Mouse (Mus musculus) C2C12 (cell line): Measurements from ENCODE around the gene Sult1a1. TPM values are rescaled to one million over a fixed set of nuclear protein-coding genes. Genes with fewer than 3 reads are reported as not detected.
"Not testable (repeated sequence)": the region's sequence is repeated elsewhere in the genome, so short reads cannot be mapped to it uniquely, and the experiment has no call there.

Experiments used
- H3K27me3 ChIP-seq: one replicate; pipeline ENCODE4 v1.6.1; 2011; ENCODE audit not compliant: control insufficient read depth, insufficient read depth, insufficient read length
- H3K36me3 ChIP-seq: one replicate; pipeline ENCODE4 v1.6.1; 2011; ENCODE audit not compliant: control insufficient read depth, insufficient read depth
- H3K4me3 ChIP-seq: one replicate; pipeline ENCODE4 v1.5.1; 2011; ENCODE audit warnings: mild to moderate bottlenecking, control low read depth; ENCODE audit not compliant: poor library complexity, insufficient read depth, severe bottlenecking
- H3K79me2 ChIP-seq: one replicate; pipeline ENCODE4 v1.6.1; 2011; ENCODE audit not compliant: control insufficient read depth, insufficient read depth
- H3K79me3 ChIP-seq: one replicate; pipeline ENCODE4 v1.6.1; 2011; ENCODE audit warnings: low read depth, control low read depth
- H3ac ChIP-seq: one replicate; pipeline ENCODE3; 2011; ENCODE audit warnings: low read depth; ENCODE audit not compliant: control insufficient read depth, insufficient read length
- CEBPB ChIP-seq: IDR thresholded peaks from one replicate; pipeline ENCODE4 v1.6.1; 2011; ENCODE audit warnings: low read depth, mild to moderate bottlenecking, control low read depth, moderate library complexity
- CTCF ChIP-seq: IDR thresholded peaks from one replicate; pipeline ENCODE4 v1.5.1; 2011; ENCODE audit not compliant: control insufficient read depth, insufficient read depth, insufficient read length
- FOSL1 ChIP-seq: IDR thresholded peaks from one replicate; pipeline ENCODE4 v1.8.0; 2011; ENCODE audit warnings: mild to moderate bottlenecking, low read length; ENCODE audit not compliant: poor library complexity, insufficient read depth, severe bottlenecking
- MAX ChIP-seq: IDR thresholded peaks from one replicate; pipeline ENCODE4 v1.6.1; 2011; ENCODE audit warnings: mild to moderate bottlenecking, control low read depth
- MYOD1 ChIP-seq: IDR thresholded peaks from one replicate; pipeline ENCODE4 v1.6.1; 2011; ENCODE audit warnings: low read depth; ENCODE audit not compliant: control insufficient read depth, insufficient read length
- MYOG ChIP-seq: IDR thresholded peaks from one replicate; pipeline ENCODE4 v1.6.1; 2011; ENCODE audit not compliant: control insufficient read depth, insufficient read length; ENCODE audit errors: extremely low read depth
- USF1 ChIP-seq: IDR thresholded peaks from one replicate; pipeline ENCODE4 v1.6.1; 2011; ENCODE audit warnings: low read depth, mild to moderate bottlenecking, control low read depth, moderate library complexity
- polyA plus RNA-seq: library from polyadenylated mRNA; unstranded; fragments of >200 nt; fragmentation: generic; extraction: Trizol; gene quantifications from one replicate; pipeline ENCODE4 v1.2.1, GENCODE M21; 2012; ENCODE audit warnings: missing spikeins

Gene Sult1a1
- polyA plus RNA-seq, 1 experiment: 0.07 TPM

- H3K79me3 ChIP-seq: no peaks in the 10 kb centered on the region
- no peaks in the 10 kb centered on the region for H3K79me2 ChIP-seq
- no peaks in the 10 kb centered on the region for H3K36me3 ChIP-seq
- H3K27me3 ChIP-seq: no peaks in the 10 kb centered on the region
- H3ac ChIP-seq: no peak overlapping the region
- TF ChIP-seq MYOG (no peak), USF1 (no peak), FOSL1 (no peak), CTCF (no peak), MYOD1 (no peak), CEBPB (no peak), MAX (no peak)
- no peak overlapping the region for H3K4me3 ChIP-seq
Measured at GRCm38 (mm10) chr7:126644345-126644744, 31.9 kb downstream of the Sult1a1 start.

GRCm38 (mm10) chr7:126643244-126643617 lies 33.0 kb downstream of the Sult1a1 start:
- not testable (repeated sequence) for H3K27me3 ChIP-seq, H3ac ChIP-seq, H3K36me3 ChIP-seq, H3K4me3 ChIP-seq, H3K79me2 ChIP-seq, H3K79me3 ChIP-seq

- Histone ChIP-seq H3K36me3 (no peaks in the 10 kb centered on the region), H3K27me3 (no peaks in the 10 kb centered on the region), H3K79me2 (no peaks in the 10 kb centered on the region), H3K4me3 (no peak overlapping the region), H3K79me3 (no peaks in the 10 kb centered on the region), H3ac (no peak overlapping the region)
- TF ChIP-seq MAX (no peak), CTCF (no peak), FOSL1 (no peak), CEBPB (no peak), MYOD1 (no peak), USF1 (no peak), MYOG (no peak)
Measured at GRCm38 (mm10) chr7:126642545-126643243, 33.5 kb downstream of the Sult1a1 start.

GRCm38 (mm10) chr7:126636733-126637520 lies 39.3 kb downstream of the Sult1a1 start:
- TF ChIP-seq CTCF (peak; percentile 65), MYOG (no peak)
- H3K79me2 ChIP-seq: no peaks in the 10 kb centered on the region
- H3ac ChIP-seq: no peak overlapping the region
- no peaks in the 10 kb centered on the region for H3K79me3 ChIP-seq
- no peaks in the 10 kb centered on the region for H3K36me3 ChIP-seq
- no peaks in the 10 kb centered on the region for H3K27me3 ChIP-seq
- H3K4me3 ChIP-seq: no peak overlapping the region

- Histone ChIP-seq H3K4me3 (no peak overlapping the region), H3K27me3 (no peaks in the 10 kb centered on the region), H3K79me2 (no peaks in the 10 kb centered on the region), H3K79me3 (no peaks in the 10 kb centered on the region), H3K36me3 (no peaks in the 10 kb centered on the region), H3ac (no peak overlapping the region)
- no peak for TF ChIP-seq CTCF
- no peak for TF ChIP-seq CEBPB
- TF ChIP-seq USF1: no peak
- TF ChIP-seq MAX: no peak
- TF ChIP-seq FOSL1: no peak
Measured at GRCm38 (mm10) chr7:126635375-126635774, 40.9 kb downstream of the Sult1a1 start.

- Histone ChIP-seq H3K4me3 (no peak overlapping the region), H3K79me3 (no peaks in the 10 kb centered on the region), H3K36me3 (no peaks in the 10 kb centered on the region), H3ac (no peak overlapping the region), H3K79me2 (no peaks in the 10 kb centered on the region), H3K27me3 (no peaks in the 10 kb centered on the region)
- TF ChIP-seq USF1 (no peak), FOSL1 (no peak), CTCF (no peak), CEBPB (no peak), MYOD1 (no peak), MYOG (no peak), MAX (no peak)
Measured at GRCm38 (mm10) chr7:126632478-126632877, 43.8 kb downstream of the Sult1a1 start.
